Mouse (Mus musculus) limb, embryonic 11.5 days (tissue): ENCODE measurements around the gene Brd3. TPM values are rescaled to one million over a fixed set of nuclear protein-coding genes. Genes with fewer than 3 reads are reported as not detected.
A peak's percentile ranks its signal among the peaks of the same experiment; 100 is the strongest.

Experiments used
- ATAC-seq: fragments of 200-750 bp; cut with Nextera tagmentation; 2 replicates; pipeline ENCODE4 v1.8.0; 2017; ENCODE audit warnings: low read depth; ENCODE audit not compliant: insufficient number of reproducible peaks, low FRiP score, low TSS enrichment
- DNase-seq: peaks from one replicate; pipeline ENCODE4 v3.0.0-alpha.2; 2015; ENCODE audit warnings: low spot score
- H3K27ac ChIP-seq: fragments of 300-500 bp; sonication (generic); replicated peaks from 2 replicates; pipeline ENCODE4 v1.5.1; 2014; ENCODE audit warnings: low read depth, mild to moderate bottlenecking, low read length
- H3K27me3 ChIP-seq: fragments of 300-500 bp; sonication (generic); 2 replicates; pipeline ENCODE4 v1.6.1; 2014; ENCODE audit warnings: mild to moderate bottlenecking, low read length, mixed read lengths; ENCODE audit not compliant: control insufficient read depth, insufficient read depth
- H3K36me3 ChIP-seq: fragments of 300-500 bp; sonication (generic); 2 replicates; pipeline ENCODE4 v1.6.1; 2014; ENCODE audit warnings: mild to moderate bottlenecking, low read length, moderate library complexity, mixed read lengths; ENCODE audit not compliant: control insufficient read depth, insufficient read depth
- H3K4me1 ChIP-seq: fragments of 300-500 bp; sonication (generic); 2 replicates; pipeline ENCODE4 v1.6.1; 2014; ENCODE audit warnings: low read length, mixed read lengths; ENCODE audit not compliant: control insufficient read depth, insufficient read depth
- H3K4me2 ChIP-seq: fragments of 300-500 bp; sonication (generic); 2 replicates; pipeline ENCODE4 v1.6.1; 2014; ENCODE audit warnings: low read depth, mild to moderate bottlenecking, moderate library complexity; ENCODE audit not compliant: severe bottlenecking
- H3K4me3 ChIP-seq: fragments of 300-500 bp; sonication (generic); 2 replicates; pipeline ENCODE4 v1.5.1; 2014; ENCODE audit warnings: low read depth, low read length
- H3K9ac ChIP-seq: fragments of 300-500 bp; sonication (generic); 2 replicates; pipeline ENCODE4 v1.6.1; 2014; ENCODE audit warnings: mild to moderate bottlenecking, low read length
- H3K9me3 ChIP-seq: fragments of 300-500 bp; sonication (generic); 2 replicates; pipeline ENCODE4 v1.6.1; 2016; ENCODE audit warnings: low read length; ENCODE audit not compliant: control insufficient read depth
- WGBS: fragments of 180-500 bp; shearing (Covaris S2); extraction: QIAGEN DNeasy Blood & Tissue Kit; methylation state at CpG from one replicate; pipeline ENCODE4 v1.1.7; 2014; 5-methylcytosine and 5-hydroxymethylcytosine counted together
- polyA plus RNA-seq: library from polyadenylated mRNA; unstranded; fragments of >200 nt; fragmentation: Nextera tagmentation; extraction: Ambion mirVana; gene quantifications from 2 replicates; pipeline ENCODE4 v1.2.1, GENCODE M21; 2014

Gene Brd3
- polyA plus RNA-seq, 1 experiment from 2014 or later = 223 TPM

DNA sequence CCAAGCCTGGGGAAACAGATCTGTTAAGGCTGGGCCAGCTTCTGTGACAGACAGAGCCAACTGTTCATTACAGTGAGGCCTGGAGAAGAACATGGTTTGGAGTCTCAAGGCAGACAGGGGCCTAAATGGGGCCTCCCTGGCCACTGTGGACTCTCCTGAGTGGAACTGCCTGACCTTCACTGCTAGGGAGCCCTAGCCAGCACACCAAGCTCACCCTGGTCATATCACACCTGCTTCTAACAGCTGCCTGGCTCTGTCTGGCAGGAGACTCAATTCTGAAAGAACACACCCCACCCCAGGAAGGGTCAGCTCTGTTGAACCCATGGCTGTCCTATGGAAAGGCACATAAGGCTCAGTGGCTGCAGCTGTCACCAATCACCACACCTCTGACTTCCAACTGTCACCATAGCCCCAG, 36.3 kb downstream of the Brd3 start:
- H3K36me3 ChIP-seq = peaks cover 12% of the 10 kb centered on the region
- no peak overlapping the region for H3K4me3 ChIP-seq
- no peak overlapping the region for H3K27ac ChIP-seq

DNA sequence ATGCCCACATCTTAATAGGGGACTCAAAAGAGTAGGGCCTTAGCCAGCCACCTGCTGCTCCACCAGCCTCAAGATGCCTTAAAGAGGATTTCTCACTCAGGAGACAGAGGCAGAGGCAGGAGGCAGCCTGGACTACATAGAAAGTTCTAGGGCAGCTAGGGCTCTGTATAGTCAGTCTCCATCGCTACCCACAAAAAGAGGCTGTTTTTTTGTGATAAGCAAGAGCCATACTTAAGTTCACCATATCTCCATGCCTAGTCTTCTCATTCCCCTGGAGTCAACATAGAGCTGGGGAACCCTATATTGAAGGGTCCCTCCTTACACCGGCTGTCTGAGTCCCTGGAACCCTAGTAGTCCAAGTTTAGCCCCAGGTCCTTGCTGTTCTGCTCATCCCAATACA, 36.9 kb downstream of the Brd3 start:
- ATAC-seq (no peak), DNase-seq (no peak)
- Histone ChIP-seq H3K36me3 (peaks cover 14% of the 10 kb centered on the region), H3K9me3 (no peaks in the 10 kb centered on the region), H3K4me1 (peaks cover 50% of the 10 kb centered on the region), H3K4me3 (no peak overlapping the region), H3K4me2 (no peak overlapping the region), H3K27ac (no peak overlapping the region), H3K27me3 (no peaks in the 10 kb centered on the region), H3K9ac (no peak overlapping the region)
- WGBS = 91% methylated on average over 2 of the region's 2 CpGs

More for the DNA sequence above, 36.3 kb downstream of the Brd3 start:
- Histone ChIP-seq H3K9ac (0 out of 2 replicates have a peak overlapping the region, but pooled peaks have one; percentile 17), H3K4me2 (no peak overlapping the region), H3K9me3 (no peaks in the 10 kb centered on the region), H3K4me1 (peaks cover 50% of the 10 kb centered on the region), H3K27me3 (no peaks in the 10 kb centered on the region)
- no peak for DNase-seq
- no peak for ATAC-seq

DNA sequence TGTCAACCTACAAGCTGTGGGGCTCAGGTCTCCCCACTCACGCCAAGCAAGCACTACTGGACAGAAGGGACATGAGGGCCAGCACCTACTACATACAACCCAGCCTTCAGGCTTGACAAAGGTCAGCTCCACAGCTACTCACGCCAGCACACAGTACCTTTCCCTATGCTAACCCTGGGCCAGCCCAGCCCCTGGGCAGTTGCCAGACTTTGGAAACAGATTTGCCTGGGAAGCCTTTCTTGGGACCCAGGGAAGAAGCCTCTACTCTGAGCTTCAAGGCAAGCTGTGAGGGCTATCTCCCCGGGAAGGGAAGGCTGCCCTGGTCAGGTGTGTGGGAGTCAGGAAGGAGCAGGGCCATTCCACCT, 37.5 kb downstream of the Brd3 start:
- no peak overlapping the region for H3K27ac ChIP-seq
- no peaks in the 10 kb centered on the region for H3K9me3 ChIP-seq
- H3K4me2 ChIP-seq = no peak overlapping the region
- peaks cover 14% of the 10 kb centered on the region for H3K36me3 ChIP-seq
- DNase-seq = no peak
- H3K9ac ChIP-seq = 0 out of 2 replicates have a peak overlapping the region, but pooled peaks have one; percentile 7
- H3K4me1 ChIP-seq = peaks cover 50% of the 10 kb centered on the region
- H3K27me3 ChIP-seq = no peaks in the 10 kb centered on the region
- no peak for ATAC-seq
- 82% methylated on average over 3 of the region's 3 CpGs for WGBS
- H3K4me3 ChIP-seq = no peak overlapping the region

DNA sequence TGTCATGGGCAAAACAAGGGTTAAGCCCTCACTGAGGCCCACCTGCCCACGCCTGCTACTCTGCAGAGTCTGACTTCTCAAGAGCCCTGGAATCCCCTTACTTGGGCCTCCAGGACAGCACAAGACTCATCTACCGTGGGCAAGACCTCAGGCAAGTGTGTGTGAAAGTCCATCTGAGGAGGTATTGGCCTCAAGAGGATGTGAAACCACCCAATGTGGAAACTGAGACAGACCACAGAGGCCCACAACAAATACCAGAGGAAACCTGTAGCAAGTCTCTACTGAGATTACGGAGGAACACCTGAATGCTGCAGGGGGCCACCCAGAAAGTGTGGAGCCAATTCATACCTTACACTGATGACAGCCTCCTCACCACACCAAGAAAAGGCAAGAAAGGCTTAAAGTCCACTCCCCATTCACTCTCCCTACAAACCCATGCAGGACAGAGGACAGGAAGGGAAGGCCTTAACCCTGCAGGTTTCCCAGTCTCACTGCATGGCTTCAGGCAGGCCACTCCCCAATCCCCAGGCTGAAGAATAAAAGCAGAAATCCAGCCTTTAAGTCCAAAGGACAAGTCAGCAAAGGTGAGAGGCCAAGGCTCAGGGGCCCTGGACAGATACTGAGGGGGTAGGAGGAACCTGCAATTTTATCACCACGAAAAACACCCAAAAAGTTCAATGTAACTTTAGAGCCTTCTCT, 38.0 kb downstream of the Brd3 start:
- ATAC-seq = no peak
- H3K4me3 ChIP-seq = no peak overlapping the region
- no peaks in the 10 kb centered on the region for H3K27me3 ChIP-seq
- peaks cover 50% of the 10 kb centered on the region for H3K4me1 ChIP-seq
- H3K27ac ChIP-seq = no peak overlapping the region
- no peak for DNase-seq
- H3K36me3 ChIP-seq = peaks cover 14% of the 10 kb centered on the region
- H3K9ac ChIP-seq = no peak overlapping the region
- 75% methylated on average over 4 of the region's 4 CpGs for WGBS
- H3K4me2 ChIP-seq = no peak overlapping the region
- H3K9me3 ChIP-seq = no peaks in the 10 kb centered on the region

DNA sequence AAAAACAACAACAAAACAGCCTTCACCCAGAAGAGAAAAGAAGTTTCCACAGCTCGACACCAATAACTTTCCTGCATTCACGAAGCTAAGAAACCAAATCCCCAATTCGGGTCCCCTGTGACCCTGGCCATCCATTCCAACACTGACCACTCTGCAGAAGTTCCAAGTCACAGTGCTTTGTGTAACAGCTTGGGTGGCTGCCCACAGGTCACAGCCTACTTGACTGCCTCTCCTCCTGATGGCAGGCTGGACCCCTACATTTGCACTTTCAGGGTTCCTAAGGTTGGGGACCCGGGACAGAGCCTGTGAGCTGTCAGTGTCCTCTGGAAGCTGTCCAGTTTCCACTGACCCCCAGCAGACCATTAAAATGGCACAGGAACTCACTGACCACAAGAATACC, 44.6 kb downstream of the Brd3 start:
- H3K9me3 ChIP-seq = no peaks in the 10 kb centered on the region

DNA sequence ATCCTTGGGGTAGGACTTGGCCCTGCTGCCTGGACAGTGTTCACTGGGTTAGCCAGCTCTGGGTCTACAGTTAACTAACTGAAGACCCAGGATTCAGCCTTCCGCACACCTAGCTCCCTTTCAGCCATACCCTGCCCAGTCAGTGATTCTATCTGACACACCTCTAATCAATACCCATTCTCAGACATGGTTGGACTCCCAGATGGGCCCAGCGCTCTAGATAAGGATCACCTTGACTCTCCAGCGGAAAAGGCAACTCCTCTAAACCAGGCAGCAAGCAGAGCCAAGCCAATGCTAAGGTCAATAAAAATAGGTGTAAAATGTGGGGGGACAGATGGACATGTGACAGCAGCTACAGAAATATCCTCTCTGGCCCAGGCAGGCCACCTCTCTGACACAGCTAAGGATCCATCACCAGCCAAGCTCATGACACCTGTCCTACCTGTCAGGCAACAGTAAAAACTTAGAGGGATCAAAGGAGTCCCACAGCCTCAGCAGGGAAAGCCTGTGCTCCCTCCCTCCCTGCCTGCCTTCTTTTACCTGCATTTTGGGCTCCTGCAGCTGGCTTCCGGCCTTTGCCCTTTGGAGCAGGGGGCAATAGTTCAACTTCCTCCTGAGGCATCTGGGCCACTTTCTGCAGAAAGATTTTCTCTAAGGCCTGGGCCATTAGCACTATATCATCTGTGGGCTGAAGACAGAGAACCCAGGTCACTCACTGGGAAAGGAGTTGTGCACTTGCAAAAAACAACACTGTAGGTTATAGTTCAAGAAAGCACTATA, 45.4 kb downstream of the Brd3 start:
- Histone ChIP-seq H3K36me3 (peaks cover 65% of the 10 kb centered on the region), H3K9me3 (no peaks in the 10 kb centered on the region), H3K4me1 (no peaks in the 10 kb centered on the region), H3K9ac (no peak overlapping the region), H3K4me3 (no peak overlapping the region), H3K27ac (no peak overlapping the region), H3K4me2 (no peak overlapping the region), H3K27me3 (no peaks in the 10 kb centered on the region)
- ATAC-seq (no peak), DNase-seq (no peak)
- 86% methylated on average over 4 of the region's 4 CpGs for WGBS

More for the DNA sequence above, 44.6 kb downstream of the Brd3 start:
- Histone ChIP-seq H3K36me3 (peaks cover 56% of the 10 kb centered on the region), H3K27ac (no peak overlapping the region), H3K9ac (no peak overlapping the region), H3K27me3 (no peaks in the 10 kb centered on the region), H3K4me1 (no peaks in the 10 kb centered on the region), H3K4me2 (no peak overlapping the region), H3K4me3 (no peak overlapping the region)
- no peak for ATAC-seq
- 86% methylated on average over 4 of the region's 4 CpGs for WGBS
- no peak for DNase-seq

DNA sequence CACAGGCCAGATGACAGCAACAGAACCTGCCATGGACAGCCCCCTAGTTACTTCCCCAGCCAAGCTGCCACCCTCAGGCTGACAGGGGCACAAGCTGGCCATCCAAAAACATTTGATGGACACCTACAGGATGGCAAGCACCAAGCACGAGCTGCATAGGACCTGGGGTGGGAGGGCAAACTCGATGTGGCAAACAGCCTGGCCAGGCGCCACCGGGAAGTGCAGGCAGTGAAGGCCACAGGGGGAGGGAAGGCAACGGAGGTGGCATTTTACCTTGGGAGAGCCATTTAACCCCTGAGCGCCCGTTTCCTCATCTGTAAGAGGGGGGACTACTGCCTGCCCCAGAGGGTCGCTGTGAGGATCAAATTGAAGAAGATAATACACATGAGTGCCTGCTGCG, 46.8 kb downstream of the Brd3 start:
- ATAC-seq (no peak), DNase-seq (no peak)
- Histone ChIP-seq H3K27ac (no peak overlapping the region), H3K27me3 (no peaks in the 10 kb centered on the region), H3K36me3 (peaks cover 66% of the 10 kb centered on the region), H3K4me2 (no peak overlapping the region), H3K4me1 (no peaks in the 10 kb centered on the region), H3K4me3 (no peak overlapping the region), H3K9ac (no peak overlapping the region), H3K9me3 (no peaks in the 10 kb centered on the region)
- 66% methylated on average over 9 of the region's 9 CpGs for WGBS

DNA sequence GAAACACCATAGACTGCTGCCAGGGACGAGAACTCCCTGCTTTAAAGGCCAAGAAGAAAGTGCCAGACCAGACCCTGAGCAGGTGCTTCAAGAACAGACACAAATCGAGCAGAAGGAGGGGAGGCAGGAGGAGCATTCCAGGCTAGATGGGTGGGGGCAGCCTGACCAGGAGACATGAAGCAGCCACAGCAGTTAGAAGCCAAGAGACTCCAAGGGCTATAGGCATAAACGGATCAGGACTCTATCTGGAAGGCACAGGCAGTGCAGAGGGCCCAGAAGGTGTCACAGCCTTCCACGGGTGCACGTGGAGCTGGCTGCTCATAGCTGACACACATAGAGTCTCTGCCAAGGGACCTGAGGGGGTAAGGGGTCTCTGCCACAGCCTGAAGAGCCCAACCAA, 47.3 kb downstream of the Brd3 start:
- 88% methylated on average over 5 of the region's 5 CpGs for WGBS
- no peak overlapping the region for H3K9ac ChIP-seq
- DNase-seq = no peak
- no peak for ATAC-seq
- no peaks in the 10 kb centered on the region for H3K27me3 ChIP-seq
- no peak overlapping the region for H3K27ac ChIP-seq
- no peak overlapping the region for H3K4me2 ChIP-seq
- no peaks in the 10 kb centered on the region for H3K4me1 ChIP-seq
- H3K4me3 ChIP-seq = no peak overlapping the region
- H3K36me3 ChIP-seq = peaks cover 66% of the 10 kb centered on the region
- H3K9me3 ChIP-seq = no peaks in the 10 kb centered on the region
